Mouse (Mus musculus) splenic B cell, adult 2 months (primary cell): ENCODE data around the gene Wdr81.

Source experiments
- DNase-seq: peaks from one replicate; pipeline ENCODE4 v3.0.0-alpha.2; 2011; ENCODE audit warnings: low read depth, low spot score
- H3K27me3 ChIP-seq: 2 replicates; pipeline ENCODE4 v1.6.1; 2012; ENCODE audit warnings: mild to moderate bottlenecking, low read length, moderate library complexity, mixed read lengths; ENCODE audit not compliant: control insufficient read depth, poor library complexity, insufficient read depth, severe bottlenecking
- H3K36me3 ChIP-seq: 2 replicates; pipeline ENCODE4 v1.6.1; 2012; ENCODE audit warnings: mild to moderate bottlenecking, low read length, moderate library complexity, mixed read lengths; ENCODE audit not compliant: control insufficient read depth, poor library complexity, insufficient read depth, severe bottlenecking

The Wdr81 gene

GRCm38 (mm10) chr11:75453991-75454930 is at the start of gene Wdr81:
Gene Wdr81 (minus strand): TSS chr11:75454717.
- Histone ChIP-seq H3K27me3 (no peaks in the 10 kb centered on the region), H3K36me3 (peaks cover 3% of the 10 kb centered on the region)
- DNase-seq: peak; percentile 96

DNA sequence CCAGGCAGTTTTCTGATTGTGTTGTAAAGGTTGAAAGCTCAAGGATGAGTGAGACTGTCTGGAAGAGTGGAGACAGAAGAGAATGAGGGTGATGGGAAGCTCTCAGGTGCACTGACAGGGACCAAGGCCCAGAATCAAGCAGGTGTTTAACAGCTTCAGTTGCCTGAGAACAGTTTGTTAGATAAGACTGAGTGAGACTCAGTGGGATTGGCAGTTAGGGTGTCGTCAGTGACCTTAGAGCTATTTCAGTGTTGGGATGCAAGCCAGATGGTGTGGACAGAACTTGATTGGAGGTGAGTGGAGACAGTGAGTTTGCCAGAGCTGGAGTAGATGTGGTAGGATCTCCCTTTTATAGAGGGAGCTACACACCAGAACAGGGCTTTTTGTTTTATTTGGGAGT is 43.6 kb upstream of the Wdr81 start:
- DNase-seq: no peak
- Histone ChIP-seq H3K27me3 (no peaks in the 10 kb centered on the region), H3K36me3 (peaks cover 50% of the 10 kb centered on the region)

DNA sequence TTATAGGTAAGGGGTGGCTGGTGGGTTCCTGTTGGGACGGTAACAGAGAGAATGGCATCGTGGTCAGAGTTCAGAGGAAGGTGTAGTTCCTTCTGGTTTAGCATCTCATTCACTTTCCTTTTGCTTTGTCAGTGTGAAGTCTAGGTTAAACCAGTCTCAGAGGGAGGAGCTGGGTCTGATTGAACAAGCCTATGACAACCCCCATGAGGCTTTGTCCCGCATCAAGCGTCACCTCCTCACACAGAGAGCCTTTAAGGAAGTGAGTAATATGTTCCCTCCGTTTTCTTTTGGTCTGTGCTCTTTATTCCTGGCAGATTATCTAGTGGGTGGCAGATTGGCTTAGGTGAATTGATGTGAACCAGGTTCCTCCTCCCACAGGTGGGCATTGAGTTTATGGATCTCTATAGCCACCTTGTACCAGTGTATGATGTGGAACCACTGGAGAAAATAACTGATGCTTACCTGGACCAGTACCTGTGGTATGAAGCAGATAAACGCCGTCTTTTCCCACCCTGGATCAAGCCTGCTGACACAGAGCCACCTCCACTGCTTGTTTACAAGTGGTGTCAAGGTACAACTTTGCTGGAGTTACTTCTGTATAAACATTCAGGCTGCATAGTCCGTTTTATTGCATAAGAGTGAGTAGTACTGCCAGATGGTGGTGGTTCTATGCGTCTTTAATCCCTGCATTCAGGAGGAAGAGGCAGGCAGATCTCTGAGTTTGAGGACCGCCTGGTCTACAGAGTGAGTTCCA is 40.0 kb upstream of the Wdr81 start:
- Histone ChIP-seq H3K27me3 (no peaks in the 10 kb centered on the region), H3K36me3 (peaks cover 49% of the 10 kb centered on the region)
- DNase-seq: no peak

DNA sequence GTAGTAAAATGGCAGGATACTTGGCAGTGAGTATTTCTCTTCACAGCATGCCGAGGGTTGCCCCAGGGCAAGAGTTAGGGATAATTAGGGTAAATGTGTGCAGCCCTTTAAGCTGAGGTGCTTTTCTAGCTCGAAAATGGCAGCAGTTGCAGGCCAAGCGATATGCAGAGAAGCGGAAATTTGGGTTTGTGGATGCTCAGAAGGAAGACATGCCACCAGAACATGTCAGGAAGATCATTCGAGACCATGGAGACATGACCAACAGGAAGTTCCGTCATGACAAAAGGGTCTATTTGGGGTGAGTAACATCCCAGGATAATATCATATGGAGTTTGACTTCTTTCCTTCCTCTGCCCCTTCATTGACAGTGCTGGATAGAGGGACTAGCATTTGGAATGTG is 33.0 kb upstream of the Wdr81 start:
- Histone ChIP-seq H3K36me3 (peaks cover 19% of the 10 kb centered on the region), H3K27me3 (no peaks in the 10 kb centered on the region)
- no peak for DNase-seq

DNA sequence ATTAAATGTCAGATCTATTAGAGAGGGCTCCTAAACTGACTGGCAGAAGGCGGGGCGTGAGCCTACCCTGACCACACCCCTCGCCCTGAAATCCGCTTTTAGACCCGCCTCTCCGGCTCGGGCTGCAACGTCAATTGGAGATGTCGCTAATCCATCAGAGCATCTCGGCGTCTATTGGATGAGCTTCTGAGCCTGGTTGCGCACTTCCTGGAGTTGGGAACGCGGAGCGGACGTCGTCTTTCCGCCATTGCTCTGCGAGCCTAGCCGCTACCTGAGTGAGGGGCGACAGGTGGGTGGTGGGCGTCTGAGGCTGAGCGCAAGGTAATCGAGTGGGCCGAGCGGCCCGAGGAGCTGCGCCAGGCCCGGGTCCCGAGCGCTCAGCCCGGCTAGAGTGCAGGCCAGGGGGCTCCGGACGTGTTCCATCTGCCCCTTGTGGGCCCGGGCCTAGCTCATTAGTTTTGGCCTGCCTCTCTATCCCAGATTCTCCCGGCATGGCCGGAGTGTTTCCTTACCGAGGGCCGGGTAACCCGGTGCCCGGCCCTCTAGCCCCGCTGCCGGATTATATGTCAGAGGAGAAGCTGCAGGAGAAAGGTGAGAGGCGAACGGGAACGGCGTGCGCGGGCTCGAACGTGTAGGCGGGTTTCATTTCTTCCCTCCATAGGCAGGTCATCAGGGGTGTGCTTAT is 32.2 kb upstream of the Wdr81 start, which contains the start of gene Prpf8:
Gene Prpf8, plus strand, starts transcription at position 216 of the 685 bp plus-strand sequence.
- DNase-seq: peak; percentile 98
- Histone ChIP-seq H3K36me3 (peaks cover 13% of the 10 kb centered on the region), H3K27me3 (no peaks in the 10 kb centered on the region)

GRCm38 (mm10) chr11:75486192-75486591 is 31.7 kb upstream of the Wdr81 start:
- Histone ChIP-seq H3K27me3 (no peaks in the 10 kb centered on the region), H3K36me3 (peaks cover 10% of the 10 kb centered on the region)
- DNase-seq: no peak

DNA sequence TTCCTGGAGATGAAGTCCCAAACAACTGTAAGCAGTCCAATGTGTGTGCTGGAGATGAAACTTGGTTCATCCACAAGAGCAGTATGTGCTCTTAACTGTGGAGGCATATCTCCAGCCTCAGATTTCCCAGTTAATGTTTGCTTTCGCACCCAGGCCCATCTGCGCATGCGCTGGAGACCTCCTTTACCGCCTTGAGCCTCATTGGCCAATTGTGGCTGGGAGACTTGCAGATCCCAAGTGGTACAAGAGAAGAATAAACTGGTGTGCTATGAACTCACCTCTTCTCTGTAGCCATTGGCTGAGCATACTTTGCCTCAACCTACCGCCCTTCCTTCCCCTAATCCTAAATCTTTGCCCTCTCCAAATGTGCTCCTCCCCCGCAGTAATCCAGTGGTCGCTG is 18.9 kb upstream of the Wdr81 start:
- H3K36me3 ChIP-seq: no peaks in the 10 kb centered on the region
- H3K27me3 ChIP-seq: no peaks in the 10 kb centered on the region
- no peak for DNase-seq

GRCm38 (mm10) chr11:75472469-75473081 is 18.1 kb upstream of the Wdr81 start:
- no peaks in the 10 kb centered on the region for H3K27me3 ChIP-seq
- DNase-seq: no peak
- H3K36me3 ChIP-seq: no peaks in the 10 kb centered on the region

GRCm38 (mm10) chr11:75470675-75471074 is 16.2 kb upstream of the Wdr81 start:
- DNase-seq: no peak
- Histone ChIP-seq H3K27me3 (no peaks in the 10 kb centered on the region), H3K36me3 (no peaks in the 10 kb centered on the region)

- DNase-seq: no peak
- no peaks in the 10 kb centered on the region for H3K27me3 ChIP-seq
- no peaks in the 10 kb centered on the region for H3K36me3 ChIP-seq
Observed at GRCm38 (mm10) chr11:75469261-75469660, 14.7 kb upstream of the Wdr81 start.

GRCm38 (mm10) chr11:75468410-75468809 is 13.9 kb upstream of the Wdr81 start:
- no peak for DNase-seq
- H3K27me3 ChIP-seq: no peaks in the 10 kb centered on the region
- H3K36me3 ChIP-seq: no peaks in the 10 kb centered on the region

DNA sequence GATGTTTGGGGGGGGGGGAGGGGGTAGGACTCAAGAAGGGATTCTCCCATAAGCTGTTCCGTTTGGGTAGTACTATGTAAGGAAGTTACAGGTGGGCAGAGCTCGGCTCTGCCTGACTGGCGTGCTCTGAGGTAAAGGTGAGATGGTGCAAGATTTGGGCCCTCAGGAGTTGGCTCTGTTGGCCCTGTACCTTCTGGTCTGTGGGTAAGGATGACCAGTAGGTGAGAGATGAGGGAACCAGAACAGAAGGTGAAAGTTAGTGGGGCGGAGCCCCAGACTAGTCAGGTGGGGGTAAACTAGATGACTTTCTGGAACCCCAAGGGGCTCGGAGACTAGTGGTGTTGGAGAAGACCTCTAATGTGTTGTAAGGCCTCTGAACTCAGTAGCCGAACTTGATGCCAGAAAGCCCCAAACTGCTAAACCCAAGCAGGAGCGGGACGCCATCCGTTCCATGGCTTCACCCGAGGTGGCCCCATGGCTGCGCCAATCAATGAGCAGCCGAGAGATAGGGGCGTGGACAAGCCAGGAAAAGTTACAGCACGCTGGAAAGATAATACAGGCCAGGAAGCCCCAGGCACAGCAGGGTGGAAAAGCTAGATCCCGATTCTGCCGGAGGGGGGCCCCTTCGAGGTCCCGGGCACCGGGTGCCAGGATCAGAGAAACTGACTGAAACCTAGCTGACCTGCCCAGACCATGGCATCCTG is 13.1 kb upstream of the Wdr81 start:
- DNase-seq: no peak
- Histone ChIP-seq H3K36me3 (no peaks in the 10 kb centered on the region), H3K27me3 (no peaks in the 10 kb centered on the region)

DNA sequence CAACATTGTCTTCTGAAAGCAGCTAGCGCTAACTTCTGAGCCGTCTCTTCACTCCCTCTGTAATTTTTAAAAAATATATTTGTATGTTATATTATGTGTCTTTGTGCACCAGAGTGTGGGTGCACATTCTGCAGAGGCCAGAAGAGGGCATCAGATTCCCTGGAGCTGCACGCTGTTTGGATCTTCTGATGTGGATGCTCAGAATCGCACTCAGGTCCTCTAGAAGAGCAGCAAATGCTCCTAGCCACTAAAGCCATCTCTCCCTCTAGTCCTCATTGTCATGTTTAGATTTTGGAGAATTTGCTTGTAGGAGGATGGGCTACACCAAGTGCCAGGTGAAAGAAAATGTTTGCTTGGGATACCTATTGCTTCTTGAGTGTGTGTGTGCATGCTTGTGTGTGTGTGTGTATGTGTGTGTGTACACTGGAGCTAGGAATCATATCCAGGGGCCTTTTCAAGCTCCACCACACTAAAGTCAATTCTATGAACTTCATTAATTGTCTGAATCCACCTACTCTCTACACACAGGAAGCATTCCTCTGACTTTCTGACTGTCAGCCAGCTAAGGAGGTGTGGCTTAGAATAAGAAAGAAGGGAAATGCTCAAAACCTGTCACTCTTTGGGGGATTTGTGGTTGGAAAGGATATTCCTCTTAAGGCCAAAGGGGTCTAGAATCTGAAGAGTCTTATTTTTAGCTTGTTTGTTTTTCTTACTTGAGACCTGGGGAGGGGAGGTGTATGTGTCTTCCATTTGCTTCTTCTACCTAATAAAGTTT is 12.4 kb upstream of the Wdr81 start:
- no peaks in the 10 kb centered on the region for H3K27me3 ChIP-seq
- DNase-seq: peak; percentile 50
- no peaks in the 10 kb centered on the region for H3K36me3 ChIP-seq
